Mouse (Mus musculus) neutrophil, adult 5-6 weeks (primary cell): ENCODE data around the gene Zfhx3. TPM values are rescaled to one million over a fixed set of nuclear protein-coding genes. Genes with fewer than 3 reads are reported as not detected.
A peak's percentile ranks its signal among the peaks of the same experiment; 100 is the strongest.

Experiments used
- ATAC-seq: fragments of 151-379, 151-347 bp; 2 replicates; pipeline ENCODE4 v1.8.0; 2017; ENCODE audit warnings: mild to moderate bottlenecking, moderate TSS enrichment; ENCODE audit not compliant: insufficient number of reproducible peaks, poor library complexity, low FRiP score, severe bottlenecking; ENCODE audit errors: extremely low read depth
- total RNA-seq: library from RNA; stranded (forward); fragments of 200-1000 nt; gene quantifications from 2 replicates; pipeline ENCODE4 v1.2.3, GENCODE M21; 2017

Gene Zfhx3
- total RNA-seq, 1 experiment from 2014 or later: 1.7 TPM

DNA sequence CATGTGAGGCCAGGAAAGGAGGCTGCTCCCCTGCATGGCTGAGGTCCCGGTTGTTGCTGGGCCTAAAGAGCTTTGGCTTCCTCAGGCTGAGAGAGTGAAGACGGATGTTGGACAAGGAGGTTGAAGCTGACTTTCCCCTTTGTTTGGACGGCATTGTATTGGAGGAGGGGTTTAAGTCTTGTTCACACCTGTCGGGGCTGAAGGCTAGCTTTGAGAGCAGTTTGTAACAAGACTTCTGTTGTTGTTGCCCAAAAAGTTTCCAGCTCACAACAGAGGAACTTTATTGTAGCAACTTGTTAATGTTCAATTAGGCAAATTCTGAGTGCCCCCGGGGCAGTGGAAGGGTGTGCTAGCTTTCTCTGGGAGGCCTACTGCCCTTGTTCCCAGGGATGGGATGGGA is 790.9 kb downstream of the Zfhx3 start:
- ATAC-seq: no peak

DNA sequence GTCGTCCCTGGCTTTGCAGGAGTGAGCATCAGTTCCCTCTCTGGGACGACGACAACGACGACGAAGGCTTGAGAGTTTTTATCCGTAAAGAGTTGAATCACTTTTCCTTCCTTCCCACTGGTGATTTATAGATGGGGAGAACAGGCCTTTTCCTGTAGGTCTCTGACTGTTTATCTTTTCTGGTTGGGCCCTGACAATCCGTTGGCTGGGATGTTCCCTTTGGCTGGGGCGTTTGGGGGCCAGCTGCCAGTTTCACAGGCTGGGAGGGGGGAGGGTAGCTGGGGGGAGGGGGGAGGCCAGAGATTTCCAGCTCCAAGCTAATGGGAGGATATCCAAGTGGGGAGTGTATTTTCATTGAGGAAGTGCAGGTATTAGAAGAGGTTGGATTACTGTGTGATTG is 794.0 kb downstream of the Zfhx3 start:
- no peak for ATAC-seq

GRCm38 (mm10) chr8:108738179-108738578 is 795.7 kb downstream of the Zfhx3 start:
- ATAC-seq: peak; percentile 21; the same call in 1 of the 2 replicates

GRCm38 (mm10) chr8:108739517-108739916 is 797.1 kb downstream of the Zfhx3 start:
- ATAC-seq: no peak

DNA sequence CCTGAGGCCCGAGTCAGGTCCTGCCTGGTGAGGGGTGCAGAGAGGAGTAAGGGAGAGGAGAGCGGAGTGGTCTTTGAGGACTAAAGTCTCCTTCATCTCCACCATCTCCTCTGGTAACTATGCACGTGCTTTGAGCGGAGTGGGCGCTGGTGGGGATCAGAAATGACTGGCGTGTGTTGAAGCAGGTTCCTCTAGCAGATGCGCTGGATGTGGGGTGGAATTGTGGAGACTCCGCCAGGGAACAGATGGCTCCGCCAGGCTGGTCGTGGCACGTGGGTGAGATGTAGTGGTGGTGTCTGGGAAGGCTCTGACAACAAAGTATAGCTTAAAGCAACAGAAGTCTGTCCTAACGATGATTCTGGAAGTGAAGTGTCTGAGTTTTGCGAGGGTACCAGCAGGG is 798.0 kb downstream of the Zfhx3 start:
- no peak for ATAC-seq

GRCm38 (mm10) chr8:108741651-108742050 is 799.2 kb downstream of the Zfhx3 start:
- ATAC-seq: no peak

GRCm38 (mm10) chr8:108742465-108742864 is 800.0 kb downstream of the Zfhx3 start:
- ATAC-seq: no peak

DNA sequence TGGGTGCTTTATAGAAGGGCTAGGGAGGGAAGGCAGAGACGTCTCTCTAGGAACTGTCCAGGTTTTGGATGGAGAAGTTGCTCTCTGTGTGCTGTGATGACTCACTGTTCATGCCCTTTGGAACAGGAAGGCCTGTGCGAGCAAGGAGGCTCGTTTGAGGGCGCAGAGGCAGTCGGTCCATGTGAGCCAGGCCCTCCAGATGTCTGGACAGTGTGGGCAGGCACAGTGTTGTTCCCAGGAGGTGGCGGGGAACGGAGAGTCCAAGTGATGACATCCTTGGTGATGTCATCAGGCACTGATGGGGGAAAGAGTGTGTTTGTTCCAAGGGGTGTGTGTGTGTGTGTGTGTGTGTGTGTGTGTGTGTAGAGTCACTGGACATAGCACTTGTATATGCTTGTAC is 800.8 kb downstream of the Zfhx3 start:
- ATAC-seq: peak; percentile 62; the same call in 1 of the 2 replicates

DNA sequence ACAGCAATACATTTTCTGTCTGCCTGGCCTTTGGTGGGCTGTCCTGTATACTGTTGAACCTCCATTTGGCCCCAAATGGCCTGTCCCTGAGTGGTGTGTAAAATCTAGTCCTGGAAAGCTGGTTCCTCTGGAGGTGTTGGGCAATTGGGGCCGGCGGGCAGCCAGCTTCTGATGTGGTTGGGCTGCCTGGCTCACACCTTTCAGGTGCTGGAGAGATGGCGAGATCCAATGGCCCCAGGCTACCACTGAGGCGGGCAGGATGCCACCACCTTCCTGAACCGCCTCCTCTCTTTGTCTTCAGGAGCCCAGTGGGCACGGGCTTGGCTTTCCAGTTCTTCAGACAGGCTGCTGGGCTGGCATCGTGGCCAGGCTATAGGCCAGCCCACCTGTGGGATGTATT is 803.1 kb downstream of the Zfhx3 start:
- ATAC-seq: no peak

GRCm38 (mm10) chr8:108748095-108748494 is 805.7 kb downstream of the Zfhx3 start:
- no peak for ATAC-seq

- ATAC-seq: no peak
Measured at GRCm38 (mm10) chr8:108748851-108749376, 806.5 kb downstream of the Zfhx3 start.

GRCm38 (mm10) chr8:108750806-108751205 is 808.4 kb downstream of the Zfhx3 start:
- ATAC-seq: no peak

DNA sequence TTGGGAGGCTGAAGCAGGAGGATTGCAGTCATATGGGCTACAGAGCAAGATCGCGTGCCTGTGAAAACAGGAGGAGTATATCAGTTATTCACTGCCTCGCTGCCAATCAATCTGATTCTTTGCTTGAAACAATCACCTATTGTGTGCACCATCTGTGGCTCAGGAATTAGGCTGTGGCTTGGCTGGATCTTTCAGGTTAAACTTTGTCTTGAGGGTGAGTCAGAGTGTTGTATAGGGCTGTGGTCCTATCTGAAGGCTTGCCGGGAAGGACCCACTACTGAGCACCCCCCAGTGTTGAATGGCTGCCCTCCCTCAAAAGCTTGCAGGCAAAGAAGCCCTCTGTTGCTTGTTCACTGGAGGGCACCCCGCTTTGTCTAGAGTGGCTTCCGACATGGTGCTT is 812.1 kb downstream of the Zfhx3 start:
- ATAC-seq: no peak

DNA sequence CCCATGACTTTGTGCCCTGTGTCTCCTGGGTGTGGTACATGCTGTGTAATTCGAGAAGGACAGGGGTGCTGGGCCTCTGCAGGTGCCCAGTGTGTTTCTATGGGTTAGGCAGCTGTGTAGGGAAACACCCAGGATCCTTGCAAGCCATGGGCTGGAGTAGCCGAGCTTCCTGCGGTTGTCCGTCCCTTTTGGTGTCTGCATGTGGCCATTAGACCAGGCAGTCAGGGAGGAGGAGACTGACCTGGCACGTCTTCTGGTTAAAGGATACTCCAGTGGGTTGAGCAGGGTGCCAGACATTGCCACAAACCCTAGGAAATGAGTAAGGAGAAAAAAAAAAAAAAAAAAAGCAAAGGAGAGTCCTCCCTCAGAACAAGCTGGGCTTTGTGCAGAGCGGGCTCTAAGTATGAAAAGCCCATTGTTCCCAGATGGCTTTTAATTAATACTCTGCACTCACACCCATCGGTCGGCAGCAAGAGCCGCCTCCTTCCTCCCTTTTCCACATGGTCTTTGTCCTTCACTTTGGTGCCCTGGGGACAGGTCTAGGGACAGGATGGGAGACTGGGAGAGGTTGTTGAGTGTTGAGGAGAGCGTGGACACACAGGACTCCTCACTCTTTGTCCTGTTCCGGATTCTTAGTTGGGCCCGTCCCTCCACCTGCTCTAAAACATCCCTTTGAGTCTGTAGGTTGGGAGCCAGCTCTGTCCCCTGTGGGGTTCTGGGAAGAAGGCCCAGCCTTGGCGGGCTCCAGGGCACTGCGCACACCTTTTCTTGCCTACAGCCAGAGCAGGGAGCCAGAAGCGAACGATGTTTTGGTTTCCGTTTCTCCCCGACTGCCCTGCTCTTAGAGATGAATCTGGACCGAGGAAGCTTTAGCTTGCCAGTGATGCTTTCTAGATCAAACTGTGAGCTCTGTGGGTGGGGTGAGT is 813.2 kb downstream of the Zfhx3 start:
- no peak for ATAC-seq

DNA sequence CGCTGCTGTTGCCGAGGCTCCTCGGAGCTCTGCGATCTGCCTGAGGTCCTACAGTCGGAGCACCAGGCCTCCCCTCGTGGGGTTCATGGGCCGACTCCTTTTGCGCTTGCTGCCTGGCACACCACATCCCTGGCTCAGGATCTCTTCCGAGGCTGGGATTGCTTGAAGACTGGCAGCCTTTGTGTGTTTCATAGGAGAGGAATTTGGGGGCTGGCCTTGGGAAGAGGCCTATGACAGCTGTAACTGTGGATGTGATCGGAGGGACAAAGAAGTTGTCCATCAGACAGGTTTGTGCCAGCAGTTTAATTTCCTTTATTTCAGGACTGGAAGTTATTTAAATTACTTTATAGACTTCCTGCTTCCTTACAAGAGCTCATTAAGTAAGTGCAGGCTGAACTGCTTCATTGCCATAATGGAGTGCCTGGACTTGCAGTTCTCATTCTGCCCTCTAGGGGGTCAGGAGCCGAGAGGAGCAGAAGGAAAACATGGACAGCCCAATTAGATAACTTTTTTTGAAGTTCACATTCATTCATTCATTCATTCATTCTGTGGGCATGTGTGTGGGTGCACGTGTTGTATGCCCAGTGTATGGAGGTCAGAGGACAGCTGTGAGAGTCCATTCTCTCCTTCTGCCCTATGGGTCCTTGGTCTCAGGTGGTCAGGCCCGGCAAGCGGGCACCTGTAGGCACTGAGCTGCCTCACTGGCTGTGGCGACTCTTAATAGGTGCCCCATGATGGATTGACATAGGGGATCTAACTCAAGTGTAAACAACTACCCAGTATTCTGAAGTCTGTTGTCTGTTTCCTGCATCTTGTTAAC is 817.3 kb downstream of the Zfhx3 start:
- ATAC-seq: peak; percentile 45; the same call in 1 of the 2 replicates

DNA sequence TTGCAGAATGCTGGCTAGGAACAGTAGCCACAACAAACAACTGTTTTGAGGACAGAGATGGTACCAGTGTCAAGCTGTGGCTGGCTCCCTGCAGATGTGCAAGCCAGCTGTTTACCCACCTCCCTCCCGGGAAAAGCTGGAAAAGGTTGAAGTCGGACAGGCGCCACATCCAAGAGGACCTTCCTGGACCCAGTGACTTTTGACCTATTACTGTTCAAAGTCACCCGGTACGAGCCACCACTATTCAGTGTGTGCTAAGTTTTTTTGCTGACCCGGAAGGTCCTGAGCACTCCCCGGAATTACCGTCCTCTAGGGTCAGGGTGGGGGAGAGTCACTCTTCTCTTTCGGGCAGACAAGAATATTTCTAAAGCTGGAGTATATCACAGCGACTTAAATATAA is 818.3 kb downstream of the Zfhx3 start:
- no peak for ATAC-seq

DNA sequence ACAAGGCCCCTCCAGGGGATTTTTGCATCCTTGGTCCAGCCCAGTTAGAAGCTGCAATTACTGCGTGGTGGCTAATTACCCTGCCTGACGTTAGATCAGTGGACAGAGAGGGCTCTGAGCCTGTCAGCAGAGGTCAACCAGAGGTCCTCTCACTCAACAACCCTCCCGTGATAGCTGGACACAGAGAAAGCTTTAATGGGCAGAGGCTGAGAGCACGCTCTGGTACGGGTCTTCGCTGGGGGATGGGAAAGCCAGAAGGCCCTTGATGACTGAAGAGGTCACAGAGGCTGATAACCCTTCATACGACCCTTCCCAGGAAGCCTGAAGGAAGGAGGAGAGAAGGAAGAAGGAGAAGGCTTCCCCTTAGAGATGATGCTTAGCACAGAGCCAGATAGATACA is 820.1 kb downstream of the Zfhx3 start:
- no peak for ATAC-seq

GRCm38 (mm10) chr8:108764403-108765194 is 822.2 kb downstream of the Zfhx3 start:
- ATAC-seq: no peak

GRCm38 (mm10) chr8:108766102-108766501 is 823.7 kb downstream of the Zfhx3 start:
- ATAC-seq: no peak
